Mouse (Mus musculus) mouse trophoblast stem cell (cell line): ENCODE measurements around the gene H2al1k.
"Not testable (repeated sequence)": the region's sequence is repeated elsewhere in the genome, so short reads cannot be mapped to it uniquely, and the experiment has no call there.

Experiments used
- in situ Hi-C, 2 experiments: fragments of 300-500 bp; cut with MseI, MboI; formaldehyde crosslinking; loops; 2 replicates in 1 of 2; 3 replicates in 1 of 2; pipeline ENCODE4 v1.15.1; 2025

The H2al1k gene

GRCm38 (mm10) chrX:9350327-9350726, at the start of gene H2al1k:
TSS of gene H2al1k (plus strand) at chrX:9350627.
- in situ Hi-C loops = not testable (repeated sequence)

- in situ Hi-C loops = no loop called here
Observed at GRCm38 (mm10) chrX:9302791-9303190, 47.6 kb upstream of the H2al1k start.

- in situ Hi-C loops = no loop called here
Observed at GRCm38 (mm10) chrX:9303455-9303854, 47.0 kb upstream of the H2al1k start.

- in situ Hi-C loops = not testable (repeated sequence)
Observed at GRCm38 (mm10) chrX:9316457-9316856, 34.0 kb upstream of the H2al1k start.

GRCm38 (mm10) chrX:9327954-9328353, 22.5 kb upstream of the H2al1k start:
- in situ Hi-C loops = not testable (repeated sequence)

GRCm38 (mm10) chrX:9332366-9332962, 18.0 kb upstream of the H2al1k start:
- in situ Hi-C loops = not testable (repeated sequence)

GRCm38 (mm10) chrX:9333035-9333434, 17.4 kb upstream of the H2al1k start:
- in situ Hi-C loops = not testable (repeated sequence)

- in situ Hi-C loops = not testable (repeated sequence)
Observed at GRCm38 (mm10) chrX:9334996-9335395, 15.4 kb upstream of the H2al1k start.

GRCm38 (mm10) chrX:9374012-9374411, 23.6 kb downstream of the H2al1k start:
- in situ Hi-C loops = not testable (repeated sequence)

GRCm38 (mm10) chrX:9375927-9376326, 25.5 kb downstream of the H2al1k start:
- in situ Hi-C loops = not testable (repeated sequence)
